8 mouse cellular contexts compared by ENCODE assay signal in the genomic region with DNA sequence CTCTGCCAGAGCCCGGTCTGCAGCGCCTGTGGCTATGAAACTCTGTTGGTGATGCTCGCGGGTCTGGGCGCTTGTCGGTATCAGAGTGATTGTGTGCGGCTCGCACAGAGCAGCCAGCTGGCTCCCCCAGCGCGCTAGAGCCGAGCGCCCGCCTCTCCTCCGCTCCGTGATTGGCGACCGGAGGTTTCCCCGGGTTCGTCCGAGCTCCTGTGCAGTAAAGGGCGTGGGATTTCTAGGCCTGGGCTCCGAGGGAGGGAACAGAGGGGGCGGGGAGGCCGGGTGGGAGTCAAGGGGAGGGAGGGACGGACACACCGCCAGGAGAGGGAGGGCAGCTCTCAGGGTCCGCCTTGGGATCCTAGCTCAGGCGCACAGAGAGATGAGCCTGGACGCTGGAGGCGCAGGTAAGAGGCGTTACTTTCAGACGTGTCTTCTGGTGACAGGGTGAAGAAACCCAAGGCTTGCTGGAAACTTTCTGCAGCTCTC. TPM values are rescaled to one million over a fixed set of nuclear protein-coding genes. Genes with fewer than 3 reads are reported as not detected.
DNase-seq lines count a peak whose midpoint lies in the region; ATAC-seq lines count a peak whose summit lies in the region.
"Had no signal": no experiment of that assay in that cellular context is flagged by ENCODE, and none has a peak within 500 bp of the region (broad histone marks: within the 10 kb centered on the region; RNA-seq: fewer than 3 reads in every experiment).

A gene (minus strand): TSS at position 86 of the 483 bp plus-strand sequence.

- peak; percentile 71 for ATAC-seq in limb, embryonic 11.5 days (ENCODE audit: insufficient number of reproducible peaks, low FRiP score, low TSS enrichment, low read depth)

- peak; percentile 9 to 31 for DNase-seq in lung, postnatal 4 days
- DNase-seq in lung, postnatal 10 days: no peak
- DNase-seq in cerebellum, postnatal 36 days: peak; percentile 74 to 75
- peak; percentile 44 to 47 for DNase-seq in frontal cortex, postnatal 36 days (ENCODE audit: low spot score in 2 of 2)
- DNase-seq in limb, embryonic 11.5 days (ENCODE audit: low spot score): peak; percentile 70
- DNase-seq in right cerebral cortex, adult 2 months (ENCODE audit: low spot score in 2 of 2): peak; percentile 44 to 49
- no peak for DNase-seq in thymus, postnatal 0 days (ENCODE audit: low spot score)

- no peaks in the 10 kb centered on the region for H3K36me3 ChIP-seq in limb, embryonic 11.5 days (ENCODE audit: control insufficient read depth, insufficient read depth, low read length)

- H3K4me3 ChIP-seq in limb, embryonic 11.5 days (ENCODE audit: low read depth, low read length): peak within 1 kb of the TSS; percentile 45
- H3K4me3 ChIP-seq: myocyte had no signal

- peak within 1 kb of the TSS; percentile 36; the same call in 1 of the 2 replicates for H3K9ac ChIP-seq in limb, embryonic 11.5 days (ENCODE audit: low read length)

- H3K9me3 ChIP-seq in limb, embryonic 11.5 days (ENCODE audit: control insufficient read depth, low read length): no peaks in the 10 kb centered on the region

- peak within 1 kb of the TSS; percentile 97 for H3K4me2 ChIP-seq in limb, embryonic 11.5 days (ENCODE audit: low read depth, severe bottlenecking)

- H3K27ac ChIP-seq in limb, embryonic 11.5 days (replicated peaks; ENCODE audit: low read depth, low read length): no peak within 1 kb of the TSS

- H3K27me3 ChIP-seq in limb, embryonic 11.5 days (ENCODE audit: control insufficient read depth, insufficient read depth, low read length): peaks cover 37% of the 10 kb centered on the region

- 1% methylated on average over 32 of the region's 32 CpGs for WGBS in limb, embryonic 11.5 days

- H3K4me1 ChIP-seq in limb, embryonic 11.5 days (ENCODE audit: control insufficient read depth, insufficient read depth, low read length): peaks cover 10% of the 10 kb centered on the region

RNA-seq across cellular contexts. Expression of the gene that starts here (rescaled TPM):
- 3.6 and 4.4 TPM in 2 replicates for polyA plus RNA-seq in limb, embryonic 11.5 days (2014; fragmentation: Nextera tagmentation; extraction: Ambion mirVana)
- 0.95 and 1.2 TPM in 2 replicates for polyA plus RNA-seq in thymus, postnatal 0 days (2015; fragmentation: Nextera tagmentation; extraction: Ambion mirVana)
- polyA plus RNA-seq: myocyte had no signal

Comparison
In these comparisons a context has a peak if more than half of its experiments do, and no peak if none do; other contexts are left out.
1. DNase-seq: peak in lung, postnatal 4 days (2 of 2), cerebellum, postnatal 36 days (2 of 2), frontal cortex, postnatal 36 days (2 of 2), limb, embryonic 11.5 days (single experiment) and right cerebral cortex, adult 2 months (2 of 2); none in lung, postnatal 10 days (single experiment) and thymus, postnatal 0 days (single experiment).